Mouse (Mus musculus) kidney, embryonic 15.5 days (tissue): ENCODE measurements around the gene Psenen. TPM values are rescaled to one million over a fixed set of nuclear protein-coding genes. Genes with fewer than 3 reads are reported as not detected.

Source experiments
- ATAC-seq: fragments of 200-750 bp; cut with Nextera tagmentation; replicated peaks from 2 replicates; pipeline ENCODE4 v1.8.0; 2017; ENCODE audit warnings: moderate TSS enrichment; ENCODE audit not compliant: low FRiP score
- H3K27ac ChIP-seq: fragments of 300-500 bp; sonication (generic); 2 replicates; pipeline ENCODE4 v1.5.1; 2015; ENCODE audit warnings: mild to moderate bottlenecking, inconsistent platforms
- H3K27me3 ChIP-seq: fragments of 300-500 bp; sonication (generic); 2 replicates; pipeline ENCODE4 v1.6.1; 2015; ENCODE audit warnings: inconsistent platforms
- H3K36me3 ChIP-seq: fragments of 300-500 bp; sonication (generic); 2 replicates; pipeline ENCODE4 v1.6.1; 2015; ENCODE audit warnings: inconsistent platforms
- H3K4me1 ChIP-seq: fragments of 300-500 bp; sonication (generic); 2 replicates; pipeline ENCODE4 v1.6.1; 2015; ENCODE audit warnings: inconsistent platforms
- H3K4me2 ChIP-seq: fragments of 300-500 bp; sonication (generic); 2 replicates; pipeline ENCODE4 v1.6.1; 2015; ENCODE audit warnings: moderate library complexity, mild to moderate bottlenecking, inconsistent platforms
- H3K4me3 ChIP-seq: fragments of 300-500 bp; sonication (generic); replicated peaks from 2 replicates; pipeline ENCODE4 v1.5.1; 2015; ENCODE audit warnings: mild to moderate bottlenecking, inconsistent platforms
- H3K9ac ChIP-seq: fragments of 300-500 bp; sonication (generic); 2 replicates; pipeline ENCODE4 v1.6.1; 2015; ENCODE audit warnings: mild to moderate bottlenecking, inconsistent platforms
- H3K9me3 ChIP-seq: fragments of 300-500 bp; sonication (generic); replicated peaks from 2 replicates; pipeline ENCODE4 v1.6.1; 2016; ENCODE audit warnings: inconsistent platforms
- WGBS: fragments of 180-500 bp; shearing (Covaris S2); methylation state at CpG from one replicate; pipeline ENCODE4 v1.1.7; 2015; ENCODE audit warnings: mixed read lengths; 5-methylcytosine and 5-hydroxymethylcytosine counted together
- polyA plus RNA-seq: library from polyadenylated mRNA; unstranded; fragments of >200 nt; fragmentation: Nextera tagmentation; extraction: Ambion mirVana; gene quantifications from 2 replicates; pipeline ENCODE4 v1.2.1, GENCODE M21; 2015

Gene Psenen
- polyA plus RNA-seq, 1 experiment from 2014 or later: 152 TPM

- H3K27me3 ChIP-seq: no peaks in the 10 kb centered on the region
- 0 out of 2 replicates have a peak overlapping the region, but pooled peaks have one; percentile 14 for H3K9ac ChIP-seq
- WGBS: 58% methylated on average over 2 of the region's 2 CpGs
- H3K4me3 ChIP-seq: peak overlapping the region; percentile 71; the same call in 1 of the 2 replicates
- peaks cover 39% of the 10 kb centered on the region for H3K36me3 ChIP-seq
- H3K4me1 ChIP-seq: peaks cover 44% of the 10 kb centered on the region
- no peak for ATAC-seq
- H3K4me2 ChIP-seq: peak overlapping the region; percentile 92
- no peaks in the 10 kb centered on the region for H3K9me3 ChIP-seq
- H3K27ac ChIP-seq: peak overlapping the region; percentile 71; the same call in 1 of the 2 replicates
Measured at GRCm38 (mm10) chr7:30560296-30560695, 3.1 kb downstream of the Psenen start.

GRCm38 (mm10) chr7:30559443-30559954 is 3.9 kb downstream of the Psenen start, which contains the start of gene Lin37:
Gene Lin37 (minus strand): TSS chr7:30559838.
- Histone ChIP-seq H3K4me2 (peak within 1 kb of the TSS; percentile 92), H3K36me3 (peaks cover 39% of the 10 kb centered on the region), H3K27me3 (no peaks in the 10 kb centered on the region), H3K9ac (peak within 1 kb of the TSS; percentile 81), H3K27ac (peak within 1 kb of the TSS; percentile 75), H3K4me1 (peaks cover 42% of the 10 kb centered on the region), H3K4me3 (peak within 1 kb of the TSS; percentile 71), H3K9me3 (no peaks in the 10 kb centered on the region)
- under 1% methylated on average over 20 of the region's 20 CpGs for WGBS
- peak; percentile 87 for ATAC-seq

- Histone ChIP-seq H3K4me1 (peaks cover 39% of the 10 kb centered on the region), H3K27ac (peak overlapping the region; percentile 75)
- WGBS: 13% methylated on average over 12 of the region's 12 CpGs
Measured at GRCm38 (mm10) chr7:30558656-30559442, 4.6 kb downstream of the Psenen start.

GRCm38 (mm10) chr7:30557901-30558514 is 5.4 kb downstream of the Psenen start:
- Histone ChIP-seq H3K9ac (peak overlapping the region; percentile 81; the same call in 1 of the 2 replicates), H3K4me1 (peaks cover 44% of the 10 kb centered on the region), H3K4me3 (peak overlapping the region; percentile 71), H3K36me3 (peaks cover 44% of the 10 kb centered on the region), H3K27ac (no peak overlapping the region), H3K4me2 (peak overlapping the region; percentile 92), H3K9me3 (no peaks in the 10 kb centered on the region), H3K27me3 (no peaks in the 10 kb centered on the region)
- ATAC-seq: no peak
- 82% methylated on average over 13 of the region's 13 CpGs for WGBS

More at GRCm38 (mm10) chr7:30558656-30559442, 4.6 kb downstream of the Psenen start:
- Histone ChIP-seq H3K9me3 (no peaks in the 10 kb centered on the region), H3K4me3 (peak overlapping the region; percentile 71), H3K27me3 (no peaks in the 10 kb centered on the region), H3K4me2 (peak overlapping the region; percentile 92), H3K36me3 (peaks cover 44% of the 10 kb centered on the region), H3K9ac (peak overlapping the region; percentile 81)
- ATAC-seq: no peak

GRCm38 (mm10) chr7:30556894-30557536 is 6.4 kb downstream of the Psenen start:
- H3K4me2 ChIP-seq: no peak overlapping the region
- 94% methylated on average over 18 of the region's 18 CpGs for WGBS
- no peak for ATAC-seq

GRCm38 (mm10) chr7:30553810-30554584 is 9.4 kb downstream of the Psenen start:
- no peaks in the 10 kb centered on the region for H3K27me3 ChIP-seq
- H3K9me3 ChIP-seq: no peaks in the 10 kb centered on the region
- H3K4me1 ChIP-seq: peaks cover 41% of the 10 kb centered on the region
- no peak for ATAC-seq
- 0 out of 2 replicates have a peak overlapping the region, but pooled peaks have one; percentile 99 for H3K27ac ChIP-seq
- peak overlapping the region; percentile 66 for H3K4me3 ChIP-seq
- 80% methylated on average over 22 of the region's 22 CpGs for WGBS
- H3K36me3 ChIP-seq: peaks cover 40% of the 10 kb centered on the region
- H3K9ac ChIP-seq: 0 out of 2 replicates have a peak overlapping the region, but pooled peaks have one; percentile 56
- H3K4me2 ChIP-seq: peak overlapping the region; percentile 85

More at GRCm38 (mm10) chr7:30556894-30557536, 6.4 kb downstream of the Psenen start:
- H3K27ac ChIP-seq: no peak overlapping the region
- H3K27me3 ChIP-seq: no peaks in the 10 kb centered on the region
- H3K4me3 ChIP-seq: no peak overlapping the region
- no peak overlapping the region for H3K9ac ChIP-seq
- peaks cover 46% of the 10 kb centered on the region for H3K4me1 ChIP-seq
- peaks cover 44% of the 10 kb centered on the region for H3K36me3 ChIP-seq
- H3K9me3 ChIP-seq: no peaks in the 10 kb centered on the region

- 3% methylated on average over 23 of the region's 23 CpGs for WGBS
- peak overlapping the region; percentile 56 for H3K9ac ChIP-seq
- H3K4me3 ChIP-seq: peak overlapping the region; percentile 66
- H3K4me1 ChIP-seq: peaks cover 32% of the 10 kb centered on the region
- peaks cover 49% of the 10 kb centered on the region for H3K36me3 ChIP-seq
- no peaks in the 10 kb centered on the region for H3K27me3 ChIP-seq
- H3K4me2 ChIP-seq: peak overlapping the region; percentile 85
- no peaks in the 10 kb centered on the region for H3K9me3 ChIP-seq
- H3K27ac ChIP-seq: peak overlapping the region; percentile 99
- 0 out of 2 replicates have a peak, but pooled peaks have one; percentile 19 for ATAC-seq
Measured at GRCm38 (mm10) chr7:30553021-30553589, 10.3 kb downstream of the Psenen start.

GRCm38 (mm10) chr7:30552102-30553020 is 11.1 kb downstream of the Psenen start, which contains the start of the genes Hspb6 and Proser3:
Gene Hspb6 (plus strand): TSS chr7:30552178.
Gene Proser3 (minus strand): TSS chr7:30552299.
- peak; percentile 96 for ATAC-seq
- H3K27me3 ChIP-seq: no peaks in the 10 kb centered on the region
- peak within 1 kb of the TSS; percentile 99 for H3K27ac ChIP-seq
- peaks cover 52% of the 10 kb centered on the region for H3K36me3 ChIP-seq
- H3K9me3 ChIP-seq: no peaks in the 10 kb centered on the region
- H3K4me2 ChIP-seq: peak within 1 kb of the TSS; percentile 85
- H3K4me1 ChIP-seq: peaks cover 27% of the 10 kb centered on the region
- peak within 1 kb of the TSS; percentile 66 for H3K4me3 ChIP-seq
- H3K9ac ChIP-seq: peak within 1 kb of the TSS; percentile 66
- under 1% methylated on average over 44 of the region's 44 CpGs for WGBS

GRCm38 (mm10) chr7:30551445-30552101 is 11.9 kb downstream of the Psenen start:
- Histone ChIP-seq H3K27me3 (no peaks in the 10 kb centered on the region), H3K4me3 (peak overlapping the region; percentile 66), H3K9ac (peak overlapping the region; percentile 66), H3K27ac (peak overlapping the region; percentile 99), H3K36me3 (peaks cover 50% of the 10 kb centered on the region), H3K4me1 (peaks cover 27% of the 10 kb centered on the region), H3K4me2 (peak overlapping the region; percentile 85), H3K9me3 (no peaks in the 10 kb centered on the region)
- peak; percentile 64 for ATAC-seq
- WGBS: 3% methylated on average over 10 of the region's 10 CpGs
